Mouse (Mus musculus) left cerebral cortex, postnatal 10 days (tissue): ENCODE data around the gene Lst1. TPM values are rescaled to one million over a fixed set of nuclear protein-coding genes. Genes with fewer than 3 reads are reported as not detected.

Source experiments
- DNase-seq, 2 experiments: peaks; one replicate each; pipeline ENCODE4 v3.0.0; 2021 to 2022; ENCODE audit warnings: low spot score in 2 of 2, mixed read lengths in 1 of 2; ENCODE audit errors: extremely low spot score in 1 of 2
- intact Hi-C: fragments of 180-260 bp; cut with DNase I; formaldehyde crosslinking; loops from one replicate; pipeline ENCODE4 v1.15.1; 2025
- total RNA-seq, 2 experiments: library from RNA; stranded (reverse); gene quantifications; 2 replicates each; pipeline ENCODE4 v1.2.3; 2021

Gene Lst1
- total RNA-seq, 2 experiments from 2014 or later = 13.7 to 14.9 TPM

DNA sequence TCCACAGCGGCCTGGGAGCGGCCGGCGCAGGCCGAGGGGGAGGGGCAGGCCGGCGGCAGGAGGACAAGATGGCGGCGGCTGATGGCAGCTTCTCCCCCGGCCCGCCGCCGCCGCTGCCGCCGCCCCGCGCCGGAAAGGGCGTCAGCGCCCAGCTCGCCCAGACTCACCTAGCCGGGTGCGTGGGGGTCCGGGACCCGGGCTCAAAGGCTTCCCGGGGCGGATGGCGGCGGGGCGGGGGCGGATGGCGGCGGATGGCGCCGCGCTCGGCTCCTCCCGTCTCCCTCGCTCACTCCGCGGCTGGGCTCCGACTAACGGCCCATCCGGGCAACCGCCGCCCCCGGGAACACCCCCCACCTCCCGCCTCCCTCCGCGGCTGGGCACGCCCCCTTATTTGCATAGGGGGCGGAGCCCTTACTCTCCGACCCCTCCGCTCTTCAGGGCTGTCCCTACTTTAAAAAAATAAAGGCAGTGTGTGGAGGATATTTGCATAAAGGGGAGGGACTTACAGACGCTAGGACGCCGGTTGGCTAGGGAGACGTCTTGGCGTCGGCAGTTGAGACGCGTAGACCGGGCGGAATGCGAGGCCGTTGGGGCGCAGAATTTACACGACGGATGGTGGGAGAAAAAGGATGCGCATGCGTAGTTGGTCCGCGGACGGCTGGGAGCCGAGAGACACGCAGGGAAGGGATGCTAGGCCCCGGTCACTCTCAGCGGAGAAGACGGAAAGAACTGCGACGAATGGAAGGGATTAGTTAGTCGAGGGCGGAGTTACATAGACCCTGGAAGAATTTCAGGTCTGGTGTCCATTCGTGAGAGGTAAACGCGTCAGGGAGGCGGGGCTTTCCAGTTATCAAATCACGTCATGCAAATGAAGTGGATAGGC lies 23.4 kb downstream of the Lst1 start, which contains the start of gene Prrc2a:
Gene Prrc2a, minus strand, starts transcription at position 330 of the 883 bp plus-strand sequence.
- DNase-seq = peak; percentile 99
- intact Hi-C loops = no loop called here

DNA sequence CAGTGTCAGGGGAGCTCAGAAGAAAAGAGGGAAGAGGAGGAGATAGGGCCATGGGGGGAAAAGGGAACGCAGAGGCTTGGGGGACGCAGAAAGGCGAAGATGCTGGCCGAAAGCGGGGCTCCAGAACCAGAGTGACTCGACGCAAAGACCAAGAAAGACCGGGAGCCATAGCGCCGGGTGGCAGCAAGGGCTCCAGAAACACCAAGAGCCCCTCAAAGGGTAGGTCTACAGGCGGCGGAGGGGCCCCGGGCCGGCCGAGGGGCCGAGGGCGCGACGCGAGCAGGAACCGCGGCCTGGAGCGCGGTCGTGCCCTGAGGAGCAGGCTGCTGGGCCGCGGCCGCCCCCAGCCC lies 24.0 kb downstream of the Lst1 start:
- intact Hi-C loops = no loop called here
- DNase-seq = no peak

DNA sequence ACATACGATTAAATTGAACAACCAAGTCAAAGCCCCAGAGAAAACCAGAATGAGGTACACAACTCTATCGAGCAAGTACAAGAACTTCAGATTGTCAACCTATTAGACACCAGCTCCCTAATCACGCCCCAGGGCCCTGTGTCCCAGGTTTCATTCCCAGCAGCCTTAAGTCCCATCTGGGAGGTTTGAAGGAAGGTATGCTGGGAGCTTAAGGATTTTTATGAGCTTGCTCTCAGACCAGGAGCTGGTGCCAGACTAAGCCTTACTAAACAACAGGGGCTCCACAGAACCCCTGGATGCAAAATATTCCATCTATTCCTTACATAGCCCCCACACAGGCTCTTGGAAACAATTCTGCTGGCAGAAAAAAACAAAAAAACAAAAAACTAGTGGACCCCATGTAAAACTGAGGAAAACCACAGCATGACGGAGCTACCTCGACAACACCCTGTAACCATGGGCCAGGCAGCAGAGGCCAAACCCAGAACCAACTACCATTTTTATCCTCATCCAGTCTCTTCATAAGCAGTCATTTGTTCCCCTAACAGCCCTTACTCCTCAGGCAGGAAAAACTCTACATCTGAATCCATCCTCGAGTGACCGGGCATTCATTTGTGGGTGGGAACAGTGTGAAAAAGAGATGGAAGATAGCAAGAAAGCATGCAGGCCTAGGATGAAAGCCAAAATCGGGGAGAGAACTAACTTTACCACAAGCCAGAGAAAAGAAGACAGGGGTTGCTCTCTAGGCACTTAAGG lies 24.7 kb downstream of the Lst1 start:
- intact Hi-C loops = no loop called here
- no peak for DNase-seq

DNA sequence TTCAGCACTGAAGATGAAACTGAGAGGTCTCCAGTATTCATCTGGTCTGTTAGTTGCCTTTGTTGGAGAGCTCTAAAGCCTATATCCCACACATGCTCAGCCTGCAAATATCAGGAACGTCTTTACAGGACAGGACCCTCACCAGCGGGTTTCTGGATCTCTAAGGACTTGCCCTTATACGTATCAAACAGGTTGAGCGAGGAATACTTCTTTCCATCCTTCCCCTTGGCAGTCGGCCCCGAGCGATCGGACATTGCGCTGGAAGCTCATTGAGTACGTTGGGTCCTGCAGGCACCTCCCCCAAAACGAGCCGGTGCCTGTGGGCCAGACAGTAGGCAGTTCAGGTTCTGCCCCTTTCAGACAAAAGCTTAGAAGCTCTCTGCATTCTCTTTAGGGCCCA lies 25.5 kb downstream of the Lst1 start:
- DNase-seq = no peak
- intact Hi-C loops = no loop called here

DNA sequence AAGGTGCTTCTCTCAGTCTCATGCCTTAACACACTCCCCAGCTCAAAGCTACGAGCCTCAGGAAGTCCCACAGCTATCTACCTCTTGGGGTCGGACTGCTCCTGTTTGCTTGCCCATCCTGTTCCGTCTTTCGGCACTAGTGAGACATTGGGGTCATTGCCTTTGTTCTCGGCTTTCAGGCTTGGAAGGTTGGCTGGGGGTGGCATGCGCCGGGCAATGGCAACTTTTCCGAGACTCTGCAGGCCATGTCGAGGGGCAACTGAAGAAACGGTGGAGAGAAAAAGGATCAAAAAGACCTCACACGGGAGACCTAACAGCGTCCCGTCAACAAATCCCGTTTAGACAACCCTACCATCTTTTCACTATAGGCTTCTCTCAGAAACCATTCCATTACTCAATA lies 26.1 kb downstream of the Lst1 start:
- intact Hi-C loops = no loop called here

DNA sequence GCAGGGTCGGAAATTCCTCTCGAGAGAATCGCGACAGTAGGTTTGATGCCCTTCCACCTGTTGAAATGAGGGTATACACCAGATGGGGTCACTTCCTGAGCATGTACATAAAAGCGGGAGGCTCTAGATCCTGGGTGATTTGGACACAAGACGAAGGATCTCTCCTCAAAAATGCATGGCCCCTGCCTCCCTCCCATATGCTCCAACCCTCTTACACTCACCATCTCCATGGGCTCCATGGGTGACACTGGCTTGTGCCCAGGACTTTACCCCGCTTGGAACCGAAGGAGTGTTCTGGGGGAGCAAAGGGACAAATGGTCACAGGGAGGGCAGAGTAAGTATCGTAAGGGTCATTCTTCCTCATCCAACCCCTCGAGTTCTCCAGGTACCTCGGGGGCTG lies 26.8 kb downstream of the Lst1 start:
- intact Hi-C loops = no loop called here
- DNase-seq = peak in 1 of 2 experiments; percentile 22

More for the DNA sequence above, 26.1 kb downstream of the Lst1 start:
- no peak for DNase-seq

DNA sequence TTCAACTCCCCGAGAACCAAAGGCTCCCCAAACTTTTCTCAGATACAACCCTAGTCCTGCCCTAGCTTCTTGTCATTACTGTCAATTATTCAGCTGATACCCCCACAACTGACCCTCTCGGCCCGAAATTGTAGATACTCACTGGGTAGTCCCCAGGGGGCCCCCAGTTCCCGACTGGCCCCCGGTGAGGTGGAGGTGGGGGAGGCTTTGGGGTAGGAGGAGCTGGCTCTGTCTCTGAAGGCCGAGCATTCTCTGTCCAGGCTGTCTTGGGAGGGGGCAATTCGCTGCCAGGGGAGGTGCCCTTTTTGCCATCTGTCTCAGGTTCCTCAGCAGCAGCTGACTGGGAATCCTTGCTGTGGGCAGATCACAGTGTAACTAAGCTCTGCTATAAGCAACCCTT lies 28.6 kb downstream of the Lst1 start:
- no peak for DNase-seq
- intact Hi-C loops = loop anchor here (2.0 kb wide), 1 partner anchor 17 kb away; no protein-coding TSS in a partner anchor

DNA sequence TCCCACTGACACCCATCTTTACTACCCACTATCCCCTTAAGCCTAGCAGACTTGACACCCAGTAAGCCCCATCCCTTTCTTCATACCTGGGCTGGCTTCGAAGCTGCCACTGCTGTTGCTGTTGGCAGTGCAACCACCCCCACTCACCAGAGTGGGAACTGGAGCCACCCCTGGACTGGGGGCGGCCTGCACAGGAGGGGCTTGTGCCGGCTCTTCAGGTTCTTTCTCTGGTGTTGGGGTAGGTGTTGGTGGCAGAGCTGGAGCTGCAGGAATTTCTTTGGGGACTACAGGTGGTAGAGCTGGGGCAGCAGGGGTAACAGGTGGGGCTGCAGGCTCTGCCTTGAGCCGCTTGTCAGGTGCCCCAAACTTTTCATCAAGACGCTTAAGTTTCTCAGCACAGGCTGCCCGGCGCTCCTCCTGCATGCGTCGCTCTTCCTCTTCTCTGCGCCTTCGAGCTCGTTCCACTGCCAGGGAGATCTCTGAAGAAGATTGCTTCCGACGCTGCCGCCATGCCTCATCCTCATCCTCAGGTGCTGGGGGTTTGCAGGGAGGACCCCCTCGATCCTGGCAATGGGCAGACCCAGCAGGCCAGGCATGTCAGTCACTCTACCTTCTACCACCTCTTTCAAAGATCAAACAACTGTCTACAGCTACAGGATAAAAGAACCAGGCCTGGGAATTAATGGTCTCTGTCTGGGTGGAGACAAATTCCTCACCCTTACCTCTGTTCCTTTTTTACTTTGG lies 29.2 kb downstream of the Lst1 start:
- no peak for DNase-seq
- intact Hi-C loops = loop anchor here (2.0 kb wide), 1 partner anchor 16 kb away; no protein-coding TSS in a partner anchor

DNA sequence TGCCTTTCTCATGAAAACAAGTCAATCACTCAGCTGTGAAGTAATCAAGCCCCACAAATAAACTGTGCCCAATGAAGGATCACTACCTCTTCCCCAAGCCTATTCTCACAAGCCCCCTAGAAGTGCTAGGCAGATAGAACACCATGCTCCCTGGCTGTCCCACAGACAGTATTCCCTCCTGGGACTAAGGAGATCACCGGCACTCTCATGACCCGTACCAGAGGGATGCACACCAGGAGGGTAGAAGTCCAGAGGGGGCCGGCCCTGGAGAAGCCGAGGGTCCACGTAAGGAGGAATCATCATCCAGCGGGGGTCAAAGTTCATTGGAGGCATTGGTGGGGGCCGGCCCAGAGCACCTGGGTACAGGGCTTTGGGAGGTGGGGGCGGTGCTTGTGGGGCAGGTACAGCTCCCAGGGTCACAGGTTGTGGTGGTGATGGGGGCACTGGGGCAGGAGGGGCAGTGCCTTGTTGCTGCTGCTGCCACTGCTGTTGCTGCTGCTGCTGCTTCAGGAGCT lies 30.5 kb downstream of the Lst1 start:
- intact Hi-C loops = loop anchor here (2.0 kb wide), 1 partner anchor 15 kb away; no protein-coding TSS in a partner anchor
- no peak for DNase-seq

DNA sequence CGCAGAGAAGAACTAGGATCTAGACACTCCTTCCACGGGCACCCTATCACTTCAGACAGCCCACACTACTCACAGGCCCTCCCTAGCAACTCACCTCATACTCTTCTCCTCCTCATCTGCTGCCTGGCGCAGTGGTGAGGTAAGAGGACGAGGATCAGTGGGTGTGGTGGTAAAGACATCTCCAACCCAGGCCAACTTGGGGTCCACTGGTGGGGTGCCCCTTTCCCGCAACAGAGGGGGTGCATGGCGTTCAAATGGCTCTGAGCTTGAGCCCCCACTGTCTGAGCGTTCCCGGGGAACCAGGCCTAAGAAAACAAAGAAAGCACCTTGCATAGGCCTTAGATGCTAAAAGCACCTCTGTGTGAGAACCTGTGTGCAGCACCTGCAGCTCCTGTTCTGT lies 31.0 kb downstream of the Lst1 start:
- DNase-seq = no peak
- intact Hi-C loops = no loop called here

DNA sequence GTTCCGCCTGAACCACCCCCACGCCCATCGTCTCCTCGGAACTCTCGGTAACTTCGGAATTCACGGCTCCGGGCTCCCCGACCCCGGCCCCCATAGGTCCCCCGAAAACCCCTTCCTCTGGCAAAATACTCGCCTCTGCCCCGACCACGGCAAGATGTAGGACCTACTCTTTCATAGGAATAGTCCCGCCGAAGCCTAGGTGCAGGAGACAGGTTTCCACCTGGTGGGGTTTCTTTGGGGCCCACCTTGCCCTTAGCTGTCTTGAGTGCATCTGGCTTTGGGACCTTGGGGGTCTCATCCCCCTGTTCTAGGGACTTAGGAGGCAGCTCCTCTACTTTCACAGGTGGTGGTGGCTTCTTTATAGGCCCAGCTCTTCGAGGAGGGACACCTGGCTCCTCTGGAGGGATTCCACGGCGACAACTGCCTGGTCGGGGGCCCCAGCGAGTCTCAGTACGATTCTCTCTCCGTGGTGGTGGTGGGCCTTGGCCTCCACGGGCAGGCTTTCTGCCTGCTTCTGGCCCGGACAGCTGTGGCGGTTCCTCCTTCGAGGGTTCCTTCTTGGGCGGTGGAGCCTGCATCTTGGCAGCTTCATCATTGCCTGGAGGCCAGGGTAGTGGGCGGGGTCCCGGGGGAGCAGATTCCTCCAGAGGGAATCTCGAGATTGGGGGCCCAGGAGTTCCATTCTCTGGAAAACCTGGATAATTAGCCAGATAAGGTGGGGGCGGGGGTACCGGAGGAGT lies 31.6 kb downstream of the Lst1 start:
- no peak for DNase-seq
- intact Hi-C loops = no loop called here

DNA sequence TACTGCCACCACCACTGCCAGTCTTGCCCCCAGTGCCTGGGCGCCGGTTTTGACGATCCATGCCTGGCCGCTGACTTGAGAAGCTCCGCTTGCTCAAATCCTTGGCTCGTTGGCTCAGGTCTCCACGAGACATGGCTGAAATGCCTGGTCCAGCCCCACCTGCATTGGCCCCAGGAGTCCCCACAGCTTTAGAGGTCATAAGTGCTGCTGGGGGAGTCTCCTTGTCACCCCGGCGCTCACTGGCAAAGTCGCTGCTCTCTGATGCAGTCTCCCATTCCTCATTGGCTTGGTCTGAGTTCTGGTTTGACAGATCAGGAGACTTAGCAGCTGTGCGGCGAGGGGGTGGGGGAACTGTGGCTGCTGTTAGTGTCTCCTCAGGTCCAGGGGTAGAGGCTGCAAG lies 32.8 kb downstream of the Lst1 start:
- intact Hi-C loops = no loop called here
- no peak for DNase-seq

DNA sequence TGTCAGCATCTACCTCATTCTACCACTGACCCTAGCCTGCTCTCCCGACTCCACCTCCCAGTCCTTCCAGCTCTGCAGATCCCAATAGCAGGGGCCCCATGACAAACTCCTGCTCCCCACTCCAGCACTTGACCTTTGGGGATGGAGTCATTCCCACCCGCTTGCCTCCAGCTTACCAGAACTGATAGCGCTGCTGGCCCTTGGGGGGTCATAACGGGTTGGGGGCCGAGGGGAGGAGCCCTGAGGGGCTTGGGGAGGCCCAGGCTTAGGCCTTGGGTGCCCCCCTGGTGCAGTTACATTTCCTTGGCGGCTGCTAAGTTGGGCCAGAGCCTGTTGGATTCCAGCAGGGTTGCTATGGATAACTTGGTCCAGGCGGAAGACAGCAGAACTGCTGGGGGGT lies 33.6 kb downstream of the Lst1 start:
- DNase-seq = no peak
- intact Hi-C loops = no loop called here

DNA sequence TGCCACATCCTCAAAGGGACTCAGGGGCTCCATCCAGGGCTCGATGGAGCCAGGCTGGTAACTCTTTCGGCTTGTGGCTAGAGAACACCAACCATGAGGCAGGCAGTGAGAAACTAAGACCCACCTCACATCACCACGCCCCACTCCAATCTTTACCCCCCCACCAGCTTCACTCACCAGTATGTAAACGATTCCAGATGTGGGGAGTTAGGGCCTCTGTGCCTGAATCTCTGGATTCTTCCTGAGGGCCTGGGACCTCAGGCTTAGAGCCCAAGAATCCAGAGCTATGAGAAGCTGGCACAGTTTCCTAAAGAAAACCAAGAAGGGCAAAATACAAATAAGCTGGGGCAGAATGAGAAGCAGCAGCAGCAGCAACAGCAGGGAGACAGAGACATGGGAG lies 34.3 kb downstream of the Lst1 start:
- no peak for DNase-seq
- intact Hi-C loops = no loop called here

DNA sequence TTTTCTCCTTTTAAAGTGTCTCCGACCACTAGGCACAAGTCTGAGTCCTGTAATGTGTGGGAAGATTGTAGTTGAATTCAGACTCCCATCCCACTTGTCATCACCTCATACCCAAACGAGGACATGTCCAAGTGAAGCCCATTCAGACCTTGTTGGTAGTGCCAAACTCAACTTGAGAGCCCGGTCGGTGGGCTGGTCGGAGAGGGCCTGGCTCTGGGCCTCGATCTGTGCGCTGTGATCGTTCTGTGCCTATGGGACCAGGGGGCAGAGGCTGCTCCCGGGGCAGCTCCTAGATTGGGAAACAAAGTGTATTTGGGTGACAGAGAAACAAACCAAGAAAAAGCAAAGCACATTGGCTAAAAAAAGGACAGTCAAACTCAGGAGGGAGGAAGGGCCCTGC lies 35.2 kb downstream of the Lst1 start:
- intact Hi-C loops = no loop called here
- no peak for DNase-seq

DNA sequence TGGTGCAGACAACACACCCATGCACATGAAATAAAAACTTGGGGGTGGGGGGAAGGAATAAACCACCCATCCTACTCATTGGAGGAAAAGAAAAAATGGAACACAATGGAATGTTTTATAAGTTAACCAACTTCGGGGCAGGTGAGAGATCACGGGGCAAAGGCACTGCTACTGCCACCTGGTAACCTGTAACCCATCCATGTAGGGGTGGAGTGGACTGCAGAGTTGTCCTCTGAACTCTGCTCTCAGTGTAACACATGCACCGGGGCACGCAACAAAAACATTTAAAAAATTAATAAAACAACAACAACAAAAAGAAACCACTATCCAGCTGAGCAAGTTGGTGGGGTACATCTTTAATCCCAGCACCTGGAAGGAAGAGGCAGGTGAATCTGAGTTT lies 36.1 kb downstream of the Lst1 start:
- intact Hi-C loops = no loop called here
- no peak for DNase-seq

DNA sequence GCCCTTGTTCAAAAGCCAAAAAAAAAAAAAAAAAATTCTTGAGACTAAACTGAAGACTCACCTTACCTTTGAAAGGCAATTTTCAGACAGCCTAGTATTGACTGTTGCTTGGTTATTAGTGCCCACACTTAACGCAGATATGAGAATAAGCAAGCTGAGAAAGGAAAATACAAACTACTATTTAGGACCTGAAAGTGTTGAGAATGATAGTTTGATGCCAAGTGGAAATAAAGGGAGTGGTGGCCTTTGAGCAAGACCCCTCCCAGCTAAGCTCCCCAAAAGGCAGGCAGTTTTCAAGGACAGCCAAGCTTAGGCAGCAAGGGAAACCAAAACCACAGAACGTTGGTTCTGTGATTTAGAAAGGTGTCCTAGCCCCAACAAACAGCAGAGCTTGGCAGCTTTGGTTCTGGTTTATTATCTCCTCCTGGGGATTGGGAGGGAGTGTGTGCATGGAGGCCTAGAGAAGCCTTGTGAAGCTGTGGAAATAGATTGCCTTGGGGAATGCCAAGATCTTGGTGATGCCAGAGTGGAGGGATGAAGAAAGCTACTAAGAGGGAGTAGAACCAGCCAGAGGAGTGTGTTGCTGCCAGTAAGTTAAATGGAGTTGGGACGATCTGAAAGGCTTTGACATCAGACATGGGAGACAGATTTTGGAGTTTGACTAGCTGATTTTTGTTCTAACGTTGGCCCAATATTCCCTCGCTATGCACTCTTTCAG lies 40.2 kb downstream of the Lst1 start:
- intact Hi-C loops = no loop called here
- no peak for DNase-seq

DNA sequence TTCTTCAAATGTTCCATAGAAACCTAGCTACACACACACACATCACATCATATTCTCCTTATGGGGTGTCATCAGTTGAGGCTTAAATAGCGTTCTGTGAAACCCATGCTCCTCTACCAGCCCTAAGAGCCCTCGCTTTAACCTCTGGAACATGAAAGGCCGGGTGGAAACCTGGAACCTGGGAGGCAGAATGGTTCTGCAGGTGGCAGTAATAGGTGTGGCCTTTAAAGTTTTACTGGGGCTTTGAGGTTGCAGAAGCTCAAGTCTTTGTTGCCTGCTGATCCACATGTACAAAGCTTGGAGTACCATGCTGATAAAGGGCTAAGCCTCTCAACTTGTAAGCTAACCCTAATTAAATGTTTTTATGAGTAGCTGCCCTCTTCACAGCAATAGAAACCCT lies 40.9 kb downstream of the Lst1 start:
- DNase-seq = no peak
- intact Hi-C loops = no loop called here
